Mouse (Mus musculus): ENCODE results near the gene Mrgpra4. TPM values are rescaled to one million over a fixed set of nuclear protein-coding genes. Genes with fewer than 3 reads are reported as not detected.

Mrgpra4 gene
- total RNA-seq (2021): not detected
- long read RNA-seq, experiment 1: 0 reads
- long read RNA-seq, experiment 2: 0 reads

- TF ChIP-seq CTCF (conservative IDR thresholded peaks at IDR 0.05): no peak
- DNase-seq (ENCODE audit: low spot score in 2 of 2): no peak
Observed at GRCm38 (mm10) chr7:47981995-47982394, at the start of gene Mrgpra4. TSS of gene Mrgpra4 (minus strand) at chr7:47982095.

GRCm38 (mm10) chr7:48027497-48027896, 45.6 kb upstream of the Mrgpra4 start, which contains the start of gene Mrgprx1:
TSS of gene Mrgprx1 (minus strand) at chr7:48027597.
- no peak for DNase-seq (ENCODE audit: low spot score in 2 of 2)
- TF ChIP-seq CTCF (conservative IDR thresholded peaks at IDR 0.05): no peak
- Histone ChIP-seq H3K27ac (no peak within 1 kb of the TSS), H3K4me3 (no peak within 1 kb of the TSS)

More at GRCm38 (mm10) chr7:47981995-47982394, at the start of gene Mrgpra4:
- Histone ChIP-seq H3K27ac (no peak within 1 kb of the TSS), H3K4me3 (no peak within 1 kb of the TSS)

GRCm38 (mm10) chr7:48017874-48018273, 36.0 kb upstream of the Mrgpra4 start:
- H3K4me3 ChIP-seq: no peak overlapping the region

GRCm38 (mm10) chr7:47995689-47996088, 13.8 kb upstream of the Mrgpra4 start:
- no peak overlapping the region for H3K4me3 ChIP-seq
- no peak for TF ChIP-seq CTCF (conservative IDR thresholded peaks at IDR 0.05)
- H3K27ac ChIP-seq: no peak overlapping the region
- DNase-seq (ENCODE audit: low spot score in 2 of 2): no peak

More at GRCm38 (mm10) chr7:48017874-48018273, 36.0 kb upstream of the Mrgpra4 start:
- H3K27ac ChIP-seq: no peak overlapping the region
- no peak for TF ChIP-seq CTCF (conservative IDR thresholded peaks at IDR 0.05)
- DNase-seq (ENCODE audit: low spot score in 2 of 2): no peak

DNA sequence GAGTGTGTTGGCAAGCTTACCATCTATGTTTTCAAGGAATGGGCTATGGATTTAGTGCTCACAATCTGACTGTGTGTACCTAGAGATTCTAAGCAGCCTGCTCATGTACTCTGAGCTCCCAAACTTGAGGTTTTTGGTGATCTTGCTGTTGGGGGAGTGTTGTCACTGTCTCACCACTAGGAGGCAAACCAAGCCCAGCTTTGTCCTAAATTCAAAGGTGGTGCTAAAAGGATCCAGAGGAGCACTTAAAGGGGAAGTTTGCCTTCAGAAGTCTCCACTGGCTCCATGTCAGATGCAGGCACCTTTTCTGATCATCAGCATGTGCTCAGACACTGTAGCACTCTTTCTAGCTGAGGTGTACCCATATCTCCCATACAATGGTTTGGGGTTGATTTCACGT, 4.9 kb upstream of the Mrgpra4 start:
- TF ChIP-seq CTCF (conservative IDR thresholded peaks at IDR 0.05): no peak
- H3K27ac ChIP-seq: no peak overlapping the region
- DNase-seq (ENCODE audit: low spot score in 2 of 2): no peak
- no peak overlapping the region for H3K4me3 ChIP-seq

Other genes with a start within 250 kb of the Mrgpra4 start
- gene Mrgprx1, start 45.5 kb upstream of the Mrgpra4 start, total RNA-seq (2021): not detected
- not detected for gene Mrgprb5, start 186.9 kb upstream of the Mrgpra4 start, total RNA-seq (2021)
- gene Mrgprb4, start 217.2 kb upstream of the Mrgpra4 start, total RNA-seq (2021): not detected

Data from layer of hippocampus, adult 2 months (tissue).